Mouse (Mus musculus) layer of hippocampus, adult 9-11 months (tissue): Measurements from ENCODE around the gene Hmgcs1.

Source experiments
- DNase-seq: peaks from one replicate; pipeline ENCODE4 v3.0.0; 2022

The Hmgcs1 gene

DNA sequence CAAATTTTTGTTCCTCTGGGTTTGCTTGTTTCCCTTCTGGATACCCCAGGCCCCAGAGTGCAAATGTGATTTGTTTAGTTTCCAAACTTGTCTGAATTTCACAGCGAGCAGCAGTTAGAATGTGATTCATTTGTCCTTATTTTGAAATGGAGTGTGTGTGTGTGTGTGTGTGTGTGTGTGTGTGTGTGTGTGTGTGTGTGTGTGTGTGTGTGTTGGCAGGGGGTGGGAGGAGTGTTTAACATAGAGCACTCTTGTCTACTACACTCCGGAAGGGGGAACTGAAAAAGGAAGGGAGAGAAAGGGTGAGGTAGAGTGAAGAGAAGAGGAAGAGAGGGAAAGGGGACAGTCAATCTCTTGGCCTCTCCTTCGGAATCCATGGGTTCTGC, 64.4 kb downstream of the Hmgcs1 start:
- no peak for DNase-seq

GRCm38 (mm10) chr13:119755141-119755547, 65.0 kb downstream of the Hmgcs1 start:
- peak; percentile 33 for DNase-seq

GRCm38 (mm10) chr13:119755681-119756471, 65.7 kb downstream of the Hmgcs1 start, which contains the start of gene Nim1k:
Gene Nim1k (minus strand): TSS chr13:119755882.
- DNase-seq: peak; percentile 88

GRCm38 (mm10) chr13:119756831-119757230, 66.7 kb downstream of the Hmgcs1 start:
- no peak for DNase-seq
